Mouse (Mus musculus): ENCODE data around the gene Vps37c.

GRCm38 (mm10) chr19:10735861-10736260, 47.3 kb downstream of the Vps37c start:
- no peak for TF ChIP-seq FLI1 (IDR thresholded peaks at IDR 0.05; ENCODE audit: low read length)
- TF ChIP-seq GATA1 (IDR thresholded peaks at IDR 0.05; ENCODE audit: borderline replicate concordance, low read length) = no peak

Measured in megakaryocyte, embryonic 14.5 days (primary cell).